Mouse (Mus musculus) neural tube, embryonic 15.5 days (tissue): Measurements from ENCODE around the gene Ankrd55. TPM values are rescaled to one million over a fixed set of nuclear protein-coding genes. Genes with fewer than 3 reads are reported as not detected.

Experiments
- polyA plus RNA-seq: library from polyadenylated mRNA; unstranded; fragments of >200 nt; fragmentation: Nextera tagmentation; extraction: Ambion mirVana; gene quantifications from 2 replicates; pipeline ENCODE4 v1.2.1, GENCODE M21; 2015

Ankrd55 gene
- polyA plus RNA-seq, 1 experiment from 2014 or later: 12.3 TPM

Other genes with a start within 250 kb of the Ankrd55 start
- 25.2 and 25.6 TPM in 2 replicates for gene Il6st, start 175.6 kb downstream of the Ankrd55 start, polyA plus RNA-seq